Mouse (Mus musculus): ENCODE data around the gene Angptl2. TPM values are rescaled to one million over a fixed set of nuclear protein-coding genes. Genes with fewer than 3 reads are reported as not detected.

Angptl2 gene
- polyA plus RNA-seq (2015; fragmentation: Nextera tagmentation; extraction: Ambion mirVana) = 130 and 158 TPM in 2 replicates

GRCm38 (mm10) chr2:33215700-33216509, at the start of gene Angptl2:
TSS of gene Angptl2 (plus strand) at chr2:33216069.

Other genes with a start within 250 kb of the Angptl2 start
- 9.2 and 11.3 TPM in 2 replicates for gene Slc2a8, start 234.0 kb upstream of the Angptl2 start, polyA plus RNA-seq (2015; fragmentation: Nextera tagmentation; extraction: Ambion mirVana)
- 2.2 and 3.1 TPM in 2 replicates for gene Garnl3, start 84.4 kb upstream of the Angptl2 start, polyA plus RNA-seq (2015; fragmentation: Nextera tagmentation; extraction: Ambion mirVana)
- 1.7 and 1.9 TPM in 2 replicates for gene Ralgps1, start 155.4 kb downstream of the Angptl2 start, polyA plus RNA-seq (2015; fragmentation: Nextera tagmentation; extraction: Ambion mirVana)
- 1.6 and 1.7 TPM in 2 replicates for gene Zbtb34, start 215.3 kb downstream of the Angptl2 start, polyA plus RNA-seq (2015; fragmentation: Nextera tagmentation; extraction: Ambion mirVana)